Mouse (Mus musculus): ENCODE results near the gene Clic3. TPM values are rescaled to one million over a fixed set of nuclear protein-coding genes. Genes with fewer than 3 reads are reported as not detected.
A peak's percentile ranks its signal among the peaks of the same experiment; 100 is the strongest.

Clic3 gene
- polyA plus RNA-seq, 1 experiment, result 0.84 TPM

DNA sequence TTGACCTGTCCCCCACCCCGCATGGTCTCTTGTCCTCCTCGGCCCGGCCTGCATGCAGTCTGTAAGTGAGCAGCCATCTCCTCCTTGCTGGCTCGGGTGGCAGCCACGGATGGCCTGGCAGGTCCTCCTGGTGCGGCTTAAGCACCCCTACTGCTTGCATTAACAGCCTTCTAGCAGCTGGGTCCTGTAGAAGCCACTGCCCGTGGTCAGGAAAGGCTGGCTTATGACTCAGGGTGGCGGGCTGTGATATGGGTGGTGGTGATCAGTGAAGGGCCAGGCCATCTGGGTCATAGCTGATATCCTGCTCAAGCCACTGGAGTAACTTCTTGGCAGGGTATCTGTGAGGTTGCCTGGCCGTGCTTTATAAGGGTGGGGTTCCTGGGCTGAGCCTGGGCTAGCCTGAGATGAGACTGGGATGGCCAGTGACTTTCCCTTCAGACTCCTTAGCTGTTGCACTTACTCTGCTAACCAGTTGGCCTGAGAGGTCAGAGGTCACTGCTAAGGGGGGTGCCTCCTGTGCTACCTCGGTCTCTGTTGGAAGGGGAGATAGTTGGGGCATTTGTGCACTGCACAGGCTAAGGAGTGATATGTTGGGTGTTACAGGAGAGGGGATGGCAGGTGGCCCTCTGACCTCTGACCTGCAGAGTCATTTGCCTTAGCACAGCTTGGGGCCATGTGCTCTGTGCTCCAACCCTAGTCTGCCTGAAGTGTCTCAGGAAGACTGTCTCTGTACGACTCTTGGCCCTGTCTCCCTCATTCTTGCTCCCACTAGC, 24.1 kb upstream of the Clic3 start:
- peak overlapping the region; percentile 77; the same call in 1 of the 2 replicates for H3K27ac ChIP-seq (ENCODE audit: insufficient read depth, low read length)
- TF ChIP-seq CTCF (IDR thresholded peaks at IDR 0.05; ENCODE audit: borderline replicate concordance, insufficient read depth, low read depth, low read length) (no peak), POLR2A (IDR thresholded peaks at IDR 0.05; ENCODE audit: borderline replicate concordance, insufficient read depth, low read length) (no peak)
- peak in 1 of 2 experiments; percentile 48 for DNase-seq
- H3K27me3 ChIP-seq (ENCODE audit: control insufficient read depth, insufficient read depth, low read length), result no peaks in the 10 kb centered on the region
- WGBS, result 24% methylated on average over 11 of the region's 11 CpGs
- H3K4me1 ChIP-seq (ENCODE audit: control insufficient read depth, insufficient read depth, low read length), result peaks cover 73% of the 10 kb centered on the region
- peak overlapping the region; percentile 71 for H3K4me3 ChIP-seq (replicated peaks; ENCODE audit: insufficient read depth, low read depth, low read length)

DNA sequence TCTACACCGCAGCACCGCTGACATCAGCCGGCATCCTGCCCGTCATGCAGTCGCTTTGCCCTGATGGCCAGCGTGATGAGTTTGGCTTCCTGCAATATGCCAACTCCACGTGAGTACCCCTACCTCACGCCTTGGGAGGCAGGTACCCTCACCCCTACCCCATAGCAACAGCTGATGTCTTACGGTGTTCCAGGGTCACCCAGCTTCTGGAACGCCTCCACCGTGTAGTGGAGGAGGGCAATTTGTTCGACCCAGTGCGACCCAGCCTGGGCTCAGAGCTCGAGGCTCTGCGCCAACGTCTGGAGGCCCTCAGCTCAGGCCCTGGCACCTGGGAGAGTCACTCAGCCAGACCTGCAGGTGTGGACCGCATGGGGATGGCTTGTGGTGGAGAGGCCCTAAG, 23.5 kb upstream of the Clic3 start:
- WGBS, result 23% methylated on average over 17 of the region's 17 CpGs
- Histone ChIP-seq H3K4me1 (ENCODE audit: control insufficient read depth, insufficient read depth, low read length) (peaks cover 73% of the 10 kb centered on the region), H3K4me3 (replicated peaks; ENCODE audit: insufficient read depth, low read depth, low read length) (no peak overlapping the region), H3K27me3 (ENCODE audit: control insufficient read depth, insufficient read depth, low read length) (no peaks in the 10 kb centered on the region), H3K27ac (ENCODE audit: insufficient read depth, low read length) (peak overlapping the region; percentile 77)
- TF ChIP-seq CTCF (IDR thresholded peaks at IDR 0.05; ENCODE audit: borderline replicate concordance, insufficient read depth, low read depth, low read length), result no peak
- no peak for TF ChIP-seq POLR2A (IDR thresholded peaks at IDR 0.05; ENCODE audit: borderline replicate concordance, insufficient read depth, low read length)
- DNase-seq, result peak in 1 of 2 experiments; percentile 57

DNA sequence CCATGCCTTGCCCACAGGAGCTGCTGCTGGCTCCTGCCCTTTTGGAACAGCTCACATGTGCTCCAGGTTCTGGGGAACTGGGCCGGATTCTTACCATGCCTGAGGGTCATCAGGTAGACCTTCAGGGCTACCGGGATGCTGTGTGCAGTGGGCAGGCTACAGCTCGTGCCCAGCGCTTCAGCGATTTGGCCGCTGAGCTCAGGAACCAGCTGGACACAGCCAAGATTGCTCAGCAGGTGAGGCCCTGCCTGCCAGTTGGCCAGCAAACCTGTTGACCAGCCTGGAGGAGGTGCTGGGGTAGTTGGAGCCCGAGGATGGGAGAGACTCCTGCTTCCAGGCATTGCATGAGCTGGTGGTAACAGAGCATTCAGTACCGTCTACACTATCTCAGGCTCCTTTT, 22.3 kb upstream of the Clic3 start:
- 7% methylated on average over 8 of the region's 8 CpGs for WGBS
- no peak; the same call in 1 of the 2 replicates for TF ChIP-seq POLR2A (IDR thresholded peaks at IDR 0.05; ENCODE audit: borderline replicate concordance, insufficient read depth, low read length)
- peak; percentile 23; the same call in 1 of the 2 replicates for TF ChIP-seq CTCF (IDR thresholded peaks at IDR 0.05; ENCODE audit: borderline replicate concordance, insufficient read depth, low read depth, low read length)
- Histone ChIP-seq H3K4me3 (replicated peaks; ENCODE audit: insufficient read depth, low read depth, low read length) (peak overlapping the region; percentile 2), H3K27me3 (ENCODE audit: control insufficient read depth, insufficient read depth, low read length) (no peaks in the 10 kb centered on the region), H3K27ac (ENCODE audit: insufficient read depth, low read length) (peak overlapping the region; percentile 77), H3K4me1 (ENCODE audit: control insufficient read depth, insufficient read depth, low read length) (peaks cover 75% of the 10 kb centered on the region)
- DNase-seq, result peak; percentile 97 to 98

DNA sequence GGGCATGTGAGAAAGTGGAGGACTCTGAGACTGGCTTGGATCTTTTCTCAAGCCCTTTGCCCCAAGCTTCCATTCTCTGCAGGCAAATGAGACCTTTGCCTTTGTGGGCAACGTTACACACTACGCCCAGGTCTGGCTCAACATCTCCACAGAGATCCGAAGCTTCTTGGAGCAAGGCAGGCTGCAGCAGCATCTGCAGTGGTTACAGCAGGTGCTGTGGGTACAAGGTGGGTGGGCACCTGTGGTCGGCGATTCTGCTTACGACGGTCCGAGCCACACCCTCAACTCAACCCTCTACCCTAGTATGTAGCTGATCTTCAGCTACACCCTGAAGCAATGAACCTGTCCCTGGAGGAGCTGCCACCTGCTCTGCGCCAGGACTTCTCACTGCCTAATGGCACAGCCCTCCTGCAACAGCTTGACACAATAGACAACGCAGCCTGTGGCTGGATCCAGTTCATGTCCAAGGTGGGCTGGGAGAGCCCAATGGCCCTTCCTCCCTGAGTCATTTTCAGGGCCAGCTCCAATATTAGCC, 20.3 kb upstream of the Clic3 start:
- H3K4me1 ChIP-seq (ENCODE audit: control insufficient read depth, insufficient read depth, low read length), result peaks cover 74% of the 10 kb centered on the region
- no peak for TF ChIP-seq POLR2A (IDR thresholded peaks at IDR 0.05; ENCODE audit: borderline replicate concordance, insufficient read depth, low read length)
- no peak for TF ChIP-seq CTCF (IDR thresholded peaks at IDR 0.05; ENCODE audit: borderline replicate concordance, insufficient read depth, low read depth, low read length)
- WGBS, result 73% methylated on average over 10 of the region's 10 CpGs
- H3K27ac ChIP-seq (ENCODE audit: insufficient read depth, low read length), result no peak overlapping the region
- no peaks in the 10 kb centered on the region for H3K27me3 ChIP-seq (ENCODE audit: control insufficient read depth, insufficient read depth, low read length)
- DNase-seq, result peak in 1 of 2 experiments; percentile 33
- H3K4me3 ChIP-seq (replicated peaks; ENCODE audit: insufficient read depth, low read depth, low read length), result no peak overlapping the region

DNA sequence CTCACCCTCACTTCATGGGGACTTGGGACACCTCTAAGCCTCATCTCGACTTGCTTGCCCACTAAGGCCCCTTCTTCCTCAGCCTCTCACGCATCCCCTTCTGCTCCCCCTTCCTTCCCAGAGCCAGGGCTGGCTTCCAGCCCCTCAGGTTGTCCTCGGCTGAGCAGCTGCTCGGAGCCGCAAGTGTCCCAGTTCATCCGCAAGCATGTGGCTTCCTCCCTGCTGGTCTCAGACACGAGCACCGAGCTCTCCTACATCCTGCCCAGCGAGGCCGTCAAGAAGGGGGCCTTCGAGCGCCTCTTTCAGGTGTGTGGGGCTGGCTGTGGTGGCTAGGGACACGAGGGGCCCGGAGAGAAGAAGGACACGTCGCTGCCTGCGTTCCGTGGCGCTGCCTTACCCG, 15.6 kb upstream of the Clic3 start:
- TF ChIP-seq CTCF (IDR thresholded peaks at IDR 0.05; ENCODE audit: borderline replicate concordance, insufficient read depth, low read depth, low read length) (no peak), POLR2A (IDR thresholded peaks at IDR 0.05; ENCODE audit: borderline replicate concordance, insufficient read depth, low read length) (no peak)
- peak in 1 of 2 experiments; percentile 54 for DNase-seq
- no peaks in the 10 kb centered on the region for H3K27me3 ChIP-seq (ENCODE audit: control insufficient read depth, insufficient read depth, low read length)
- 0 out of 2 replicates have a peak overlapping the region, but pooled peaks have one; percentile 6 for H3K27ac ChIP-seq (ENCODE audit: insufficient read depth, low read length)
- H3K4me3 ChIP-seq (replicated peaks; ENCODE audit: insufficient read depth, low read depth, low read length), result no peak overlapping the region
- H3K4me1 ChIP-seq (ENCODE audit: control insufficient read depth, insufficient read depth, low read length), result peaks cover 35% of the 10 kb centered on the region
- 28% methylated on average over 20 of the region's 20 CpGs for WGBS

DNA sequence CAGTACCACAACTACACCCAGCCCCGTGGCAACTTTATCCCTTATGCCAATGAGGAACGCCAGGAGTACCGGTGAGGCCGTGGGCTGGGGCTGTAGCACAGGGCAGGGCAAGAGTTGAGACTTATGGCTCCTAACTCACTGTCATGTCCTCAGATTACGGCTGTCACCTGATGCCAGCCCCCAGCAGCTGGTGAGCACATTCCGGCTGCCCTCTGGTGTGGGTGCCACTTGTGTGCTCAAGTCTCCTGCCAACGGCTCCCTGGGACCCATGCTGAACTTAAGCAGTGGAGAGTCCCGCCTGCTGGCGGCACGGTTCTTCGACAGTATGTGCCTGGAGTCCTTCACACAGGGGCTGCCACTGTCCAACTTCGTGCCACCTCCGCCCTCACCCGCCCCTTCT, 14.0 kb upstream of the Clic3 start:
- H3K27me3 ChIP-seq (ENCODE audit: control insufficient read depth, insufficient read depth, low read length), result no peaks in the 10 kb centered on the region
- WGBS, result 76% methylated on average over 14 of the region's 14 CpGs
- no peak for TF ChIP-seq CTCF (IDR thresholded peaks at IDR 0.05; ENCODE audit: borderline replicate concordance, insufficient read depth, low read depth, low read length)
- no peak for TF ChIP-seq POLR2A (IDR thresholded peaks at IDR 0.05; ENCODE audit: borderline replicate concordance, insufficient read depth, low read length)
- H3K4me1 ChIP-seq (ENCODE audit: control insufficient read depth, insufficient read depth, low read length), result peaks cover 21% of the 10 kb centered on the region
- DNase-seq, result no peak
- H3K27ac ChIP-seq (ENCODE audit: insufficient read depth, low read length), result no peak overlapping the region
- no peak overlapping the region for H3K4me3 ChIP-seq (replicated peaks; ENCODE audit: insufficient read depth, low read depth, low read length)

DNA sequence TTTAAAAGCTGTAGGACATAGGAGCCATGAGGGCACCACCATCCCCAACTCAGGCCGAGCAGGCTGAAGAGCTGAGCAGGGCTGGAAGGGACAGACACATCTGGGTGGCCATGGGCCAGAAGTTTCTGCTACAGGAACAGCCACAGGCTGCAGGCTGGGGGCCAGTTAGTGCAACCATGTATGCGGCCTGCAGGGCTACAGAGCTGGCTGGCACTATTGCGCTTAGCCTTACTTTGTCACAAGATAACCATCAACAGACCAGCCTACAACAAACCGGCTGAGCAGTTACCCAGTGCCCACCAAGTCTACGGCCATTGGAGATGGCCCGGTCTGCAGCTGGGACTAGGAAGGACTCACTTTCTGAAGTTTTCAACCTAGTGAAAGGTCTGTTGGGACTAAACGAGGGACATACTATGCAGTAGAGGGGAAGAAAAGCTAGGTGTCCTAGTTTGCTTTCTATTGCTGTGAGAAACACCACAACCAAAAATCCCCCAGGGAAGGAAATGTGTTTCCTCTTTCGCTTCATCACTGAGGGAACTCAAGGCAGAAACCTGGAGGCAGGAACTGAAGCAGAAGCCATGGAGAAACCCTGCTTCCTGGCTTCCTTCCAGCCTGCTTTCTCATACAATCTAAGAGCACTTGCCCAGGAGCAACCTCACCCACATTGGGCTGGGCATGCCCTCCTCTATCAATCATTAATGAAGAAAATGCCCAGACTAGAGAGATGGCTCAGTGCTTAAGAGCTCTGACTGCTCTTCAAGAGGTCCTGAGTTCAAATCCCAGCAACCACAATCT, 5.6 kb upstream of the Clic3 start:
- WGBS, result 81% methylated on average over 8 of the region's 8 CpGs
- TF ChIP-seq POLR2A (IDR thresholded peaks at IDR 0.05; ENCODE audit: borderline replicate concordance, insufficient read depth, low read length), result no peak
- no peak for TF ChIP-seq CTCF (IDR thresholded peaks at IDR 0.05; ENCODE audit: borderline replicate concordance, insufficient read depth, low read depth, low read length)
- H3K27me3 ChIP-seq (ENCODE audit: control insufficient read depth, insufficient read depth, low read length), result no peaks in the 10 kb centered on the region
- H3K4me1 ChIP-seq (ENCODE audit: control insufficient read depth, insufficient read depth, low read length), result peaks cover 5% of the 10 kb centered on the region
- H3K4me3 ChIP-seq (replicated peaks; ENCODE audit: insufficient read depth, low read depth, low read length), result no peak overlapping the region
- no peak overlapping the region for H3K27ac ChIP-seq (ENCODE audit: insufficient read depth, low read length)
- no peak for DNase-seq

Data from cerebellum, adult 2 months (tissue).